ENCODE assay signal across 12 mouse cellular contexts in the genomic region with DNA sequence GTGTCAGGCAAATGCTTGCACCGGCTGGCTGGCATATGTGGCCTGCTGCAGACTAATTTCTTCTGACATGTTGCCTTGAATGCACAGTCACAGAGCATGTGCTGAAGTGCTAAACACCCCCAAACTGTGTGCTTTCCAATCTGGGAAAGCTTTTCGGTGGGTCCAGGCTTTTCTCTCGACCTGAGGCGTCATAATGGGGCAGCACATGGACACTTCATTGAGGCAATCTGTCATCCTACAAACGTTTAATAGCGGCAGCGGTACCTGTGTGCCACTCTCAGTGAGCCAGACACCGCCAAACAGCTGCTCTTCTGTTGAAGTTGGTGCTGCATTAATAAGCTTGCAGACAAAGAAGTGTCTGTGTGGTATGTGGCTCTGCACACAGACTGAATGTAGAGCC.
A peak's percentile ranks its signal among the peaks of the same experiment; 100 is the strongest.
DNase-seq lines count a peak whose midpoint lies in the region; ATAC-seq and TF ChIP-seq lines count a peak whose summit lies in the region.
"Had no signal": no experiment of that assay in that cellular context is flagged by ENCODE, and none has a peak within 500 bp of the region (broad histone marks: within the 10 kb centered on the region; RNA-seq: fewer than 3 reads in every experiment).

No protein-coding gene starts in this region.

- no peak for TF ChIP-seq POLR2A in brain, embryonic 14.5 days (IDR thresholded peaks at IDR 0.05; ENCODE audit: borderline replicate concordance, extremely low read depth, insufficient read depth, insufficient read length, poor library complexity, severe bottlenecking)

- DNase-seq in brain, embryonic 14.5 days (ENCODE audit: low read depth) = peak; percentile 94
- DNase-seq in forebrain, postnatal 0 days = peak; percentile 74
- no peak for DNase-seq in testis, postnatal 14 days (ENCODE audit: low spot score)
- no peak for DNase-seq in gastrocnemius, adult 8-10 months (ENCODE audit: low spot score in 2 of 2)
- DNase-seq in thymus, postnatal 0 days (ENCODE audit: low spot score) = no peak
- DNase-seq: cerebellum, postnatal 36 days had no signal

- H3K4me1 ChIP-seq in heart, embryonic 14.5 days (ENCODE audit: control insufficient read depth in 2 of 2, insufficient read depth in 2 of 2, low read length in 2 of 2) = 0 out of 4 replicates have a peak, but pooled peaks cover 0 to 2% of the 10 kb centered on the region in 2 experiments
- H3K4me1 ChIP-seq in heart, embryonic 11.5 days (ENCODE audit: control insufficient read depth, insufficient read depth, low read length) = no peaks in the 10 kb centered on the region
- H3K4me1 ChIP-seq in forebrain, postnatal 0 days (ENCODE audit: insufficient read depth) = peaks cover 11% of the 10 kb centered on the region; the same call in 1 of the 2 replicates
- H3K4me1 ChIP-seq in midbrain, embryonic 12.5 days = peaks cover 5% of the 10 kb centered on the region; the same call in 1 of the 2 replicates
- H3K4me1 ChIP-seq: megakaryocyte, embryonic 14.5 days had no signal

- H3K9me3 ChIP-seq in heart, embryonic 14.5 days (ENCODE audit: control insufficient read depth, low read length) = no peaks in the 10 kb centered on the region
- H3K9me3 ChIP-seq in heart, embryonic 11.5 days (replicated peaks; ENCODE audit: control insufficient read depth, low read length) = no peaks in the 10 kb centered on the region
- no peaks in the 10 kb centered on the region for H3K9me3 ChIP-seq in forebrain, postnatal 0 days (ENCODE audit: low read length)
- no peaks in the 10 kb centered on the region for H3K9me3 ChIP-seq in midbrain, embryonic 12.5 days

- ATAC-seq in heart, embryonic 14.5 days (ENCODE audit: insufficient number of reproducible peaks, insufficient read depth, low FRiP score, low read depth) = 0 out of 2 replicates have a peak, but pooled peaks have one; percentile 21
- no peak for ATAC-seq in heart, embryonic 11.5 days (replicated peaks; ENCODE audit: insufficient number of reproducible peaks, low FRiP score, low TSS enrichment)
- peak; percentile 77 for ATAC-seq in forebrain, postnatal 0 days
- ATAC-seq in midbrain, embryonic 12.5 days (ENCODE audit: low FRiP score, low read depth) = peak; percentile 81
- ATAC-seq: CD4-positive, CD25-positive, alpha-beta regulatory T cell, adult 4 months; intestine, embryonic 16.5 days had no signal

- H3K36me3 ChIP-seq in heart, embryonic 14.5 days (ENCODE audit: control insufficient read depth, insufficient read depth, low read length) = no peaks in the 10 kb centered on the region
- no peaks in the 10 kb centered on the region for H3K36me3 ChIP-seq in heart, embryonic 11.5 days (ENCODE audit: control insufficient read depth, insufficient read depth, low read length)
- H3K36me3 ChIP-seq in forebrain, postnatal 0 days (ENCODE audit: insufficient read depth) = no peaks in the 10 kb centered on the region
- H3K36me3 ChIP-seq in midbrain, embryonic 12.5 days = no peaks in the 10 kb centered on the region

- H3K27me3 ChIP-seq in heart, embryonic 14.5 days (ENCODE audit: control insufficient read depth, insufficient read depth, low read length) = no peaks in the 10 kb centered on the region
- no peaks in the 10 kb centered on the region for H3K27me3 ChIP-seq in heart, embryonic 11.5 days (ENCODE audit: control insufficient read depth, insufficient read depth, low read length)
- no peaks in the 10 kb centered on the region for H3K27me3 ChIP-seq in forebrain, postnatal 0 days (ENCODE audit: insufficient read depth, low read length)
- no peaks in the 10 kb centered on the region for H3K27me3 ChIP-seq in midbrain, embryonic 12.5 days
- H3K27me3 ChIP-seq: megakaryocyte, embryonic 14.5 days had no signal

- no peak for TF ChIP-seq CTCF in brain, embryonic 14.5 days (IDR thresholded peaks at IDR 0.05; ENCODE audit: borderline replicate concordance, extremely low read depth, insufficient read depth, insufficient read length)
- no peak for TF ChIP-seq CTCF in forebrain, postnatal 0 days (IDR thresholded peaks at IDR 0.05; ENCODE audit: low read depth)

- no peak overlapping the region for H3K4me2 ChIP-seq in heart, embryonic 14.5 days (ENCODE audit: low read length)
- no peak overlapping the region for H3K4me2 ChIP-seq in heart, embryonic 11.5 days
- H3K4me2 ChIP-seq in forebrain, postnatal 0 days (ENCODE audit: low read depth) = no peak overlapping the region
- no peak overlapping the region for H3K4me2 ChIP-seq in midbrain, embryonic 12.5 days (replicated peaks)

- no peak overlapping the region for H3K9ac ChIP-seq in heart, embryonic 14.5 days (ENCODE audit: low read length)
- no peak overlapping the region for H3K9ac ChIP-seq in heart, embryonic 11.5 days (ENCODE audit: low read depth, low read length)
- no peak overlapping the region for H3K9ac ChIP-seq in forebrain, postnatal 0 days
- no peak overlapping the region for H3K9ac ChIP-seq in midbrain, embryonic 12.5 days (replicated peaks)

- WGBS in heart, embryonic 14.5 days = 82% methylated on average over 8 of the region's 8 CpGs
- WGBS in heart, embryonic 11.5 days (ENCODE audit: insufficient replicate concordance) = 82% methylated on average over 8 of the region's 8 CpGs
- 23% methylated on average over 8 of the region's 8 CpGs for WGBS in forebrain, postnatal 0 days
- WGBS in midbrain, embryonic 12.5 days = 70% methylated on average over 8 of the region's 8 CpGs

- H3K27ac ChIP-seq in heart, embryonic 14.5 days (replicated peaks in 1 of 2; ENCODE audit: control insufficient read depth in 1 of 2, insufficient read depth in 1 of 2, low read depth in 2 of 2, low read length in 2 of 2) = no peak overlapping the region
- no peak overlapping the region for H3K27ac ChIP-seq in heart, embryonic 11.5 days (ENCODE audit: low read depth, low read length)
- peak overlapping the region; percentile 45 for H3K27ac ChIP-seq in forebrain, postnatal 0 days (ENCODE audit: low read depth, low read length)
- H3K27ac ChIP-seq in midbrain, embryonic 12.5 days (replicated peaks) = peak overlapping the region; percentile 22; the same call in 1 of the 2 replicates

- no peak overlapping the region for H3K4me3 ChIP-seq in heart, embryonic 14.5 days (ENCODE audit: control insufficient read depth in 1 of 2, insufficient read depth in 1 of 2, low read depth in 1 of 2, low read length in 2 of 2)
- no peak overlapping the region for H3K4me3 ChIP-seq in heart, embryonic 11.5 days (ENCODE audit: low read depth, low read length)
- H3K4me3 ChIP-seq in forebrain, postnatal 0 days (ENCODE audit: low read depth, low read length) = no peak overlapping the region
- H3K4me3 ChIP-seq in midbrain, embryonic 12.5 days = no peak overlapping the region
- H3K4me3 ChIP-seq: megakaryocyte, embryonic 14.5 days had no signal

Comparison
In these comparisons a context has a peak if more than half of its experiments do, and no peak if none do; other contexts are left out.
1. H3K27ac ChIP-seq: peak in forebrain, postnatal 0 days (single experiment) and midbrain, embryonic 12.5 days (single experiment); none in heart, embryonic 14.5 days (0 of 2) and heart, embryonic 11.5 days (single experiment).
2. DNase-seq: peak in brain, embryonic 14.5 days (single experiment) and forebrain, postnatal 0 days (single experiment); none in testis, postnatal 14 days (single experiment), gastrocnemius, adult 8-10 months (0 of 2) and thymus, postnatal 0 days (single experiment).